Mouse (Mus musculus) myocyte (in vitro differentiated cells): ENCODE data around the gene Sgsm2.

Source experiments
- CEBPB ChIP-seq: IDR thresholded peaks from 2 replicates; pipeline ENCODE4 v1.6.1; 2011; ENCODE audit warnings: mild to moderate bottlenecking, moderate library complexity; ENCODE audit not compliant: poor library complexity, insufficient read depth, severe bottlenecking
- E2F4 ChIP-seq: IDR thresholded peaks from one replicate; pipeline ENCODE4 v1.6.1; 2011; ENCODE audit warnings: mild to moderate bottlenecking, control low read depth, moderate library complexity; ENCODE audit not compliant: insufficient read depth
- MAX ChIP-seq: IDR thresholded peaks from one replicate; pipeline ENCODE4 v1.6.1; 2011; ENCODE audit warnings: low read depth, mild to moderate bottlenecking, control low read depth
- MYOD1 ChIP-seq, 3 experiments: IDR thresholded peaks; one replicate each; pipeline ENCODE4 v1.6.1; 2011; ENCODE audit warnings: control low read depth in 2 of 3, low read depth in 2 of 3, mild to moderate bottlenecking in 2 of 3, moderate library complexity in 1 of 3; ENCODE audit not compliant: insufficient read length in 2 of 3, control insufficient read depth in 1 of 3
- MYOG ChIP-seq, 3 experiments: IDR thresholded peaks; one replicate each; pipeline ENCODE4 v1.6.1; 2011; ENCODE audit warnings: control low read depth in 2 of 3, low read depth in 2 of 3, mild to moderate bottlenecking in 2 of 3; ENCODE audit not compliant: insufficient read length in 2 of 3, control insufficient read depth in 1 of 3, insufficient read depth in 1 of 3
- POLR2A ChIP-seq: IDR thresholded peaks from one replicate; pipeline ENCODE4 v1.6.1; 2011; ENCODE audit warnings: low read depth, mild to moderate bottlenecking, control low read depth, moderate library complexity; ENCODE audit not compliant: insufficient read length
- POLR2AphosphoS2 ChIP-seq: IDR thresholded peaks from one replicate; pipeline ENCODE4 v1.6.1; 2011; ENCODE audit warnings: low read depth, control low read depth; ENCODE audit not compliant: insufficient read length
- REST ChIP-seq: IDR thresholded peaks from one replicate; pipeline ENCODE4 v1.6.1; 2011; ENCODE audit warnings: mild to moderate bottlenecking, control low read depth, moderate library complexity; ENCODE audit not compliant: insufficient read depth, insufficient read length
- SRF ChIP-seq: IDR thresholded peaks from one replicate; pipeline ENCODE4 v1.6.1; 2011; ENCODE audit warnings: low read depth; ENCODE audit not compliant: control insufficient read depth, insufficient read length
- TCF12 ChIP-seq: IDR thresholded peaks from one replicate; pipeline ENCODE4 v1.6.1; 2011; ENCODE audit warnings: mild to moderate bottlenecking, control low read depth; ENCODE audit not compliant: poor library complexity, insufficient read depth, severe bottlenecking
- TCF3 ChIP-seq: IDR thresholded peaks from one replicate; pipeline ENCODE4 v1.6.1; 2011; ENCODE audit warnings: low read depth, control low read depth; ENCODE audit not compliant: insufficient read length
- USF1 ChIP-seq: IDR thresholded peaks from one replicate; pipeline ENCODE4 v1.6.1; 2011; ENCODE audit warnings: low read depth, mild to moderate bottlenecking, control low read depth, moderate library complexity

GRCm38 (mm10) chr11:74862129-74862528 is 34.7 kb downstream of the Sgsm2 start:
- TF ChIP-seq POLR2AphosphoS2 = no peak
- peak in 1 of 3 experiments; percentile 51 for TF ChIP-seq MYOD1 (IDR thresholded peaks at IDR 0.05; ENCODE audit: control insufficient read depth in 1 of 3, insufficient read length in 2 of 3, low read depth in 2 of 3)
- TF ChIP-seq MYOG (IDR thresholded peaks at IDR 0.05; ENCODE audit: control insufficient read depth in 1 of 3, insufficient read depth in 1 of 3, insufficient read length in 2 of 3, low read depth in 2 of 3) = peak in 1 of 3 experiments; percentile 54
- TF ChIP-seq USF1 = no peak
- no peak for TF ChIP-seq POLR2A
- no peak for TF ChIP-seq TCF3
- no peak for TF ChIP-seq E2F4
- TF ChIP-seq MAX = no peak
- no peak for TF ChIP-seq CEBPB
- TF ChIP-seq SRF = no peak
- TF ChIP-seq TCF12 = no peak
- no peak for TF ChIP-seq REST
